Mouse (Mus musculus) adrenal gland, postnatal 14 days (tissue): ENCODE measurements at regions not wholly inside any gene's neighbourhood (a gene's known extent, or its start where the extent isn't known, plus 50 kb on each side); places are given as distances from the start of the nearest gene placed in this dataset.
"Not testable (repeated sequence)": the region's sequence is repeated elsewhere in the genome, so short reads cannot be mapped to it uniquely, and the experiment has no call there.

ENCODE experiments used
- DNase-seq: peaks from one replicate; pipeline ENCODE4 v3.0.0; 2021; ENCODE audit warnings: mixed read lengths

DNA sequence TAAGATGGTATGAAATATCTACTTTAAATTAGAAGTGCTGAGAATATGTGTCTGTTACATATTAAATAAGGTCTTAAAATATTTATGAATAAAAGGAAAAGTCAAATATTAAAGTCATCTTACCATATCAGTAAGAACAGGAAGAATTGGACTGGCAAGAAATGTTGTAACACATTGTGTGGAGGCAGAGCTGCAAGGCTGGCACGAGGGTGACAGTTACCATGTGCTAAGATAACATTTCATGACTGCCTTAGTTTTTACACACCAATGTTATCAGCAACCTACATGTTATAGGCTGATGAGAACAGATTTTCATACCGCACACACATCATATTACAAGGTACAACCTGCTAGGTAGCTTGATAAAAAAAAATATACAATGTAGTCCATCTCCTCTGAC is 746.2 kb upstream of the Intu start:
- DNase-seq = no peak

DNA sequence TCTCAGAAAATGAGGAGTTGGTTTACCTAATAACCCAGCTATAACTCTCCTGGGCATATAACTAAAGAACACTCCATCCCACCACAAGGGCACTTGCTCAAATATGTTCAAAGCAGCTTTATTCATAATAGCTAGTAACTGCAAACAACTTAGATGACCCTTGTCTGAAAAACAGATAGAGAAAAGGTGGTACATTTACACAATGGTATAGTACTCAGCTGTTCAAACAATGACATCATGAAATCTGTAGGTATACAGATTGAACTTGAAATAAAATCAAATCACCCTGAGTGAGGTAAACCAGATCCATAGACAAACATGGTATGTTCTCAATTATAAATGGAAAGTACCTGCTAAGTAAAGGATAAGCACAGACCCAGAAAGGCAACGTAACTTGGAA is 721.5 kb upstream of the Intu start:
- no peak for DNase-seq

DNA sequence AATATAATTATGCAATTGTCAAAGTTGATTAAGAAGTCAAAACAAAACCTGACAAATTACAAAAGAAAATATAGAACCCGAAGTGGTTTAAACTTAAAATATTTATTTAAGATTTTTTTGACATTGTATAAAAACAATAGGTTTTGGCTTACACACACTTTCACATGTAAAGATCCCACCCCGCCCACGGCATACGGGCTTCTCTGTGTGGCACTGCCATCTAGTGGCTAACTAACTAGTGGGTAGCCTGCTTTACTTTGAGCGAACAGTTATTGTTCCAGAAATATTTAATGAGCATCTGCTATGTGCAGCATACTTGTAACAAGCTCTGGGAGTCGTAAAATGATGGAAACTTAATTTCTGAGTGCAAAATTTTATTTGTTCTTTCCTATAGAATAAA is 716.3 kb upstream of the Intu start:
- DNase-seq = peak; percentile 69

DNA sequence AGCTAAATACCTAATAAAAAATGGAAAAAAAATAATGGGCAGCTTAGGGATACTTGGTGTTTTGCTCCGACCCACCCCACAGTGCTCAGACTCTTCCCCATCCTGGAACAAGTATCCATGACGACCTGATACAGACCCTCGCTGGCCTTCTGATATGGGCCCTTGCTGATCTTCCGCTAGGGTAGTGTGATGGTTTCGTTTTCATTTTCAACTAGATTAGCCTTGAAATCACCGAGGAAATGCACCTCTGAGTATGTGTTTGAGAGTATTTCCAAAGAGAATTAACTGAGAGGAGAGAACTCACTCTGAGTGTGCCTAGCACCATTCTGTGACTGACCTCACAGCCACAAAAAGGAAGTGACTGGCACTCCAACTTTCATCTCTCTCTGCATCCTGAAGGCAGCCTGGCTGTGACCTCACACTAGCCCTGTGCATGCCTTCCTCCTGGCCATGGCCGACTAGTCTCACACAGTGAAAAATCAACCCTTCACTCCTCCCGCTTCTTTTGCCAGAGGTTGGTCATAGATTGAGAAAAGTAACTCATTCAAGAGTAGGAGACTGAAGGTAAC is 700.5 kb upstream of the Intu start:
- no peak for DNase-seq

DNA sequence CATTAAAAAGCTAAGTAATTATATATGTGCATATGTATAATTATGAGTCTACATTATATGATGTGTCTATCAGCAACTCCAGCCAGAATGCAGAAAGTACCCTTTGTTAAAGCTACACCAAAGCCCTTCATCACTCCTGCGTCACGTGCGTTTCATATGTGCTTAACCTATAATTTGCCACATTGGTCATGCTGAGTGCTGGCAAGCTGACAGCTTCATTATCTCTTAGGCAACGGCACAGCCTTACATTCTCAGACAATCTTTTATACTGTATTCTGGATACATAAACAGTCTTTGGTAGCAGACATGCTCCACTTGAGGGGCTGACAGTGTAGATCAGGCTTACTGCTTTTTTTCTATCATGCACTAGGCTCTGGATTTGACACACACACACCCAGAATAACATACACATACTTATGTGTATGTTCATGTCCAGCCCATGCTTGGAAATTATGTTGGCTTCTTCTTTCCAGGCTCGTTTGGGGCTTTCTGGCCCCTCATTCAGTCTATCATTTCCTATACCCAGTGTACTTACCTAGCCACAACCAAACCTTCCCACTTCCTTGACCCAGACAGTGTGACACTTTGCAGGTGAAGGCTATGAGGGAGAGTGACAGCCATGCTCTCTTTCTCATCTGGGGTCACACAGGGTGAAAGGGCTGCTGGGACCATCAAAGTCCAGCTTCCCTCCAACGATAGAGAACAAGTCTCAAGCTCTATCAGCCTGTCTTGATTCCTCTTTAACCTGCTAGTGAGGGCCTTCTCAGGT is 692.5 kb upstream of the Intu start:
- DNase-seq = no peak

DNA sequence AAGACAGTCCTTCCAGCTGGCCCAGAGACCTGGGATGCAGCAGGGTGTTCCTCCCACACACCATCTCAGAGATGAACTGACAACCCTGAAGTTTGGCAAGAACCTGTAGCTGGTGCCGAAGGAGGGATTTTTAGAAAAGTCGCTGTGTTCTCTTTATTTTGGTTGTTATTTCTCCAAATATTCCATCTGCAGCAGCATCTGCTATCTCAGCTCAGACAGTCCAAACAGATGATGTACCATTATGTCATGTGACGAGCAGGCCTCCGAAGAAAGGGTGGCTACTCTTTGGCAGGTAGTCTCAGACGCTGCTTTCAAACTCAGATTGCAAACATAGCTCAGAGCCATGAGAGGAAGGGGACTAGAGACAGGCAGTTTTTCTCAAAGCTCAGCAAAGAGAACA is 690.1 kb upstream of the Intu start:
- no peak for DNase-seq

DNA sequence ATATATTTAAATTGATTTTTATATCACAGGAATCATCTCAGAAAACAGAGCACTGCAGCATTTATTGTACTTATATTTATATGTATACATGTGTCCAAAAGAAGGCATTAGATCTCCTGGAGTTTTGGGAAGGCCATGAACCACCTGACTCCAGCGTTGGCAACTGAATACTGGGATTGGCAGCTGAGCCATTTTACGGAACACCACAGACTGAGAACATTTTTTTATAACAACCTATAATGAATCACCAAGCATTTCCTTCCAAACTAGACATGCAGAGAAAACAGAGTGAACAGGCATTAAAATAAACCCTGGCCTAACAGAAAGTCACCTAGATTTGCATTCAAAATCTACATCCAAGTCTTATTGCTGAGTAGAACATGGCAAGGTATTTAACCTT is 686.0 kb upstream of the Intu start:
- no peak for DNase-seq

DNA sequence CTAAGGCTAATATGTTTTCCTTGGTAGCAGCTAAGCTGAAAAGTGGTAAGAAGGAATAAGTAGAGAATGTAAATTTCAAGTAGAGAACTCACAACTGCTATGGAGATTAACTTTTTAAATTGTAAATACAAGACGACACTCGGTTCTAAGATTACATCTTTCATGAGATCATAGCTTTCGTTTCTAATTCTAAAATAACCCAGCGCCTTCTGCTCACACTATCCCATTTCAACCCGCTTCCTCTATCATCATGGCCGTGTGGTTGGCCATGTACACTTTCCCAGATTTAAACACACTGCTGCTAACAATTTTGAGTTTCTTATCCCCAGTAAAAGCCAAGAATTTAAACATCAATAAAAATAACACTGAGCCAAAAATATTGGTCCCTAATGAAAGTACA is 682.3 kb upstream of the Intu start:
- DNase-seq = no peak

DNA sequence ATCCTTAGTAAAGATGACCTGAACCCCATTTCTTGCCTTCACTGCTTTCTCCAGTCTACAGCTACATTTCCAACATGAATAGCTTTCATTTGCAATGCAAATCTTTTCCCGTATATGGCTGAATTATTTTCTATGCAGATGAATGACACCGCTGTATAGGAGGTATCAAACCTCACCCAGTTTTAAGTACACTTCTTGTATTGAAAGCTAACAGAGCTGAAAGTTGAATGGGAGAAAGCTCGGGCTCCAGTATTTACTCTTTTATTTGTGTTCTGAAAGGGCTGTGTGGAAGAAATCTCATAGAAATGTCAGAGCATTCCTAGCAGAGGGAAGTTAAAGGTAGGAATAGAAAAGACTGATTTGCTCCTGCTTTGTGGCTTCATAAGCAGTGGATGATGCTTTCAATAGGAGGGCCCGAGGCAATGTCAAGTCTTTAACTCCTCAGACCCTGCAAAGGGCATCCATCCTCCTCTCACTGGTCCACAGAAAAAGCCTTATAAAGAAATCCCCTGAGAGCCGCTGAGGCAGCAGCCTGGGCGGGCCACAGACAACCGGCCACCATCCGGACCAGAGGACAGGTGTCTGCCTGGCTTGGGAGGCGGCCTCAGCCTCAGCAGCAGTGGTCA is 673.8 kb upstream of the Intu start:
- no peak for DNase-seq

DNA sequence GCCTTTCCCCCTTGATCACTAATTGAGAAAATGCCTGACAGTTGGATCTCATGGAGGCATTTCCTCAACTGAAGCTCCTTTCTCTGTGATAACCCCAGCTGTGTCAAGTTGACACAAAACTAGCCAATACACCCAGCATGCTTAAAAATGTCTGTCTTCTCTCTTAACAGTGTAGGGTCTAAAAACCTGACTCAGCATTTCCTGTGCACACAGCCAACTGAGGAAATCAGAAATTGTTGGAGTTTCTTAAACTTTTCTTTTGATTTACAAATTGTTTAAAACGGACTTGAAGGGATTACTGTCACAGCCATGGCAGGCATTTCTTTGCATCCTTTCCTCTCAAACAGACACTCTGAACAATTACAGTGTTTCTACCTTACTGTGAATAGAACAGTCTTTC is 655.0 kb upstream of the Intu start:
- not testable (repeated sequence) for DNase-seq

DNA sequence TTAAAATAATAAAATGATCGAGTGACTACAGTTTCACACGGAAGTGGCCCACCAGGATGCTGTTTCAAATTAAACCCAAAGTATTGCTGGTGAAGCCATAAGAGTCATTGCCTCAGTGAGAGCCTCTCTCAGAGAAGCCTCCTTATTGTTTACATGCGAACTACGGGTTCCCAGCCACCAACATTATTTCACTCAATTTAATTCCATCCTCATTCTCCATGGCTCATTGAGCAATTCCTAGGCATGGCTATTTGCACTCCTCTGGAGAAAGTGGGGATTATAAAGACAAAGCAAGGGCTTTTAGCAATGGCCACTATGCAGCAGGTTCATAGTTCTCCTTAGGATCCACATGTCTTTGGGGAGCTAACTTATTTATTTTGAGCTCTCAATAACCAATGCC is 646.7 kb upstream of the Intu start:
- no peak for DNase-seq

DNA sequence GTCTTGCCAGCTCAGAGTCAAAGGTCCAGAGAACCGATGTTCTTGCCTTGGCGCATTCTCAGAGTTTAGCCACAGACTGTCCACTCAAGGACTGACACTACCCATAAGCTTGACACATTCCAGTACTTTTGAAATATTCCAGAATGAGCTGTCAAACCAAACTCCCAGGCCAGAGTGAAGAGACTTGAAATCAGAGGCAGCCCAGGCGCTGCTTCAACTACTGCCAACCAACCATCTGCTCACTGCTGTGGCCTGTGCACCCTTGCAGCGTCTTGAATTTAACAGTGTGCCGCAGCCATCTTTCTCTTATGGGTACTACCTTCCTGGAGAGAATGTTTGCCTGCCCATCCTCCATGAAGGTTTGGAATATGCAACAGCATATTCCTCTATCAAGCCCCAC is 642.7 kb upstream of the Intu start:
- no peak for DNase-seq

DNA sequence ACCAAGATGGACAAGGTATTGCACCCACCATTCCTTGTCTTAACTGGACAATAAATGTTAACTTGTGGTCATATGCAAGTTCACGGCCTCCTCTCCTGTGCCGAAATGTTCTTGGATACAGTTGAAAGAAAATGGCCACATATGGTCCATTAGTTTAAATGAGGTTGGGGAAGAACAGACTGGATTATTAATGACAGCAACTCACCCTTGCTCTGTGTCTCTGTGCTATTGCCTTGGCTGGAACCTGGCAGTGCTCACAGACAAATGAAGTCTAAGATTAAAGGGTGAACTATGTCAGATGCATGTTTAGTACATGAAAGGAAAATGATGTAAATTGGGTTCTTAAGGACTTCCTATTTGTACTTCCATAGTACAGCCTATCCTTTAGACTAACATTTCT is 641.9 kb upstream of the Intu start:
- DNase-seq = no peak

DNA sequence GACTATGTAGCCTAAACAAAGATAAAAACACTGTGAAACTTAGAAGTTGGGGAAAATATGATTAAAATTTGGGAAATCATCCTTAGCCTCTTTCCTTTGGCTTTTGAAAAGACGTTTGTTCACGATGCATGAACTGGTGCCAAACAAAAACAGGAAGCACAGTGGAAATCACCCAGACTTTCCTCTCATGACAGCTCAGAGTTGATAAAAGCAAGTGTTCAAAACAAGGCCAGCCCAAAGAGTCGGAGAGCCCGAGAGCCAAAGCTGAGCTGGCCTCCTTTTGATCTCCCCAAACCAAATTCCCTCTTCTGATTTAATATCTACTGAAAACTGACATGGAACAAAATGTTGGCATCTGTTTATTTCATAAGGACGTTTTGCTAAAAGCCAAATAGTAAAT is 632.1 kb upstream of the Intu start:
- DNase-seq = peak; percentile 24

DNA sequence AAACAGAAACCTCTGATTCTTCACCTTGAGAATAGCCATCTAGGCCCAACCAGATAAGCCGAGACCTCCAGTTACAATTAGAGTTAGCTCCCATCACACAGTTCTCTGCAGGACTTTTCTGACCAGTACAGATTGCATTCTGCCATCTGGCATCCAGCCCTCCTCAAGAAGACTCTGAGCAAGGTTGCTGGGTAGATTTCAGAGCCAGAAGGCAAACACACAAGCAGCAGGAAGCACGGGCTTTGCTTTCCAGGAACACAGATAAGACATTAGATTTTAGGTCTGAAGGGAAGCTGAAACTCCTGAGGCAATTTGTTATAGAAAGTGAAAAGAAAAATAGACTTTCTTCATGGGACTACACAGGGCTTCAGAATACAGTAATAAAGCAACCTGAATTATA is 630.9 kb upstream of the Intu start:
- no peak for DNase-seq

DNA sequence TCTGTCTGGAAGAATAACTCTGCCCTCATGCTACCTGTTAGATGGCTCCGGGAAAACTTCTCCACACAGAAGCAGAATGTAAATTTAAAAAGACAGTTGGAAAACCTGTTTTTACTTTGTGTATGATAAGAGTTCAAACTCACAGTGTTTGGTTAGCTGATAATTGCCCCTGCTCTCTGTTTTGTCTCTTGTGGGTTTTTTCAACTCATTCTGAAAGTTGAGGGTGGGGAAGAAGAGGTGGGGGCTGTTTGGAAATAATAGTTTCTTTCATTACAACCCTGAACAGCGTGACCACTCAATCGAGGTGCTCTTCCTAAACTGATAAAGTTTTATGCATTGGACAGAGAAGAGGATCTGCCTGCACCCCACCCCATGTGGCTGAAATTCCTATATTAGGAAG is 626.7 kb upstream of the Intu start:
- DNase-seq = no peak

DNA sequence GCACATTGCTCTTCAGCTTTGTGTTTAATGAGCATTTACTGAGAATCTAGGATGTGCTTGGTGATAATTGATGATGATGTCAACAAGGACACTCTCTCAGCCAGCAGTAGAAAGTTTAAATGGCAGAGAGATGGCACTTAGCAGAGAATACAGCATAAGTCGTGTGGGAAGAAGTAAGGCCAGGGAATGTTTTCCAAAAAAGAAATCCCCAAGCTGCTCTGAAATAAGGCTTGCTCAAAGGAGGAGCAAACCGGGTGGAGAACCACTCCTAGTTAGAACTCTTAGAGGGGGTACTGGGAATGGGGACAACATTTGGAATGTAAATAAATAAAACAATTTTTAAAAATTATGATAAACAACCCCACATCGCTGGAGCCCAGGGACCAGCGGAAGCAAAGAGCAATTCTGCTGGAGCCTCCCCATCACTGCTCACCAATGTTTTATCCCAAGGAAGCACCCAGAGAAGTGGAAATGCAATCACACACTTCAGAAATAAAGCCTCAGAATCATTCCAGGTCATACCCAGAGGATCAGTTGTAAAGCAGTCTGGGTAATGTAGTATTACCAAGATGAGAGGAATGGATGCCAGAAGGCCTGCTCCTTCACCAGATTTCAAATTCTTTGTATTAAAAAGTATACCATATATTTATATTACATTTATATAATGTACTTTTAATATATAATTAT is 622.3 kb upstream of the Intu start:
- DNase-seq = no peak

DNA sequence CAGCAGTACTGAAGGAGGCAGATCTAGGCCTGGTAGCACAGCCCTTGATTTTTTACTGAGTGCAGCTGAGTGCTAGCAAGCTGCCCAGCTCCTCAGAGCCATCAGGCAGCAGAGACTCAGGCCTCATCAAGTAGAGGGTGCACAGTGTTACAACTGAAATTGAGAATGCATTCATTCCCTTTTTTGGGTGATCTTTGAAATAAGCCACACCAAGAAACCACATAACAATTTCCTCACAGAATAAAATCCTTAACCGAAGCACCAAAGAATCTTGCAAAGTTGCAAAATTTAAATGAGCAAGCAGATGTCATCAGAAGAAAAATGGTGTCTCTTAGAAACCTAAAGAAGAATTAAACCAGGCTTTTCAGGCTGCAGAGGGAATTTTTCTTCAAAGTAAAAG is 621.4 kb upstream of the Intu start:
- no peak for DNase-seq

DNA sequence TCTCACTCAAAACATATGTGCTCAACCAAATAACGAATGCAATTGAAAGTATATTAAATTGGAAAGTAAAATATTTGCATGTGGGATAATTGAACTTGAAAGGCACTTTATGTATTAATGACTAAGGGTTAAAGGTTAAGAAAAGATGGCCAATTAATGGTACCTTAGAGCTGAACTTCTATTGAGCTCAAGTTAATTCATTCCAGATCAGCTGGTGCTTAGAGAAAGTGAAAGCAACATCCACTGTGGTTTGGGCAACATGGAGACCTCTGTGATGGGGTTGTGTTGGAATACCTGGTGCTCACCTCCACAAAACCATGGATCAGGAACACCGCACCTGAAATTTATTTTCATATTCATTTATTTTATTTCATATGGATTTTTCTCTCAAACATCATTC is 612.5 kb upstream of the Intu start:
- no peak for DNase-seq

DNA sequence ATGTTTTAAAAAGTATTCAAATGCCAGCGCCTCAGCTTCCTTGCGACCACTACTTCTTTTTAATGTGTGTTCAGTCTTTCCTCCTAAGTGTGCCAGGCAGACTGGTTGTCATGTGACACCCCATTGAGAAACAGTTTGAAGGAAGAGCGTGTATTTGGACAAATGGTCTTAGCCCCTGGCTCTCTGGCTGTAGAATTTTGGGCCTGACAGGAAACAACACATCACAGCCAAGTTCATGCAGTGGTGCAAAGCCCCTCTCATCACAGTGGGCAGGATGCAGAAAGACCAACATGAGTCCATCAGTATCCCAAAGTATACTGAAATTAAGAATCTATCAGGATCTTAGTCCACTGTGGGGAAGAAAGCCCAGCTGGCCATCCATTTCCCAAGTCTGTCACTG is 605.6 kb upstream of the Intu start:
- no peak for DNase-seq

DNA sequence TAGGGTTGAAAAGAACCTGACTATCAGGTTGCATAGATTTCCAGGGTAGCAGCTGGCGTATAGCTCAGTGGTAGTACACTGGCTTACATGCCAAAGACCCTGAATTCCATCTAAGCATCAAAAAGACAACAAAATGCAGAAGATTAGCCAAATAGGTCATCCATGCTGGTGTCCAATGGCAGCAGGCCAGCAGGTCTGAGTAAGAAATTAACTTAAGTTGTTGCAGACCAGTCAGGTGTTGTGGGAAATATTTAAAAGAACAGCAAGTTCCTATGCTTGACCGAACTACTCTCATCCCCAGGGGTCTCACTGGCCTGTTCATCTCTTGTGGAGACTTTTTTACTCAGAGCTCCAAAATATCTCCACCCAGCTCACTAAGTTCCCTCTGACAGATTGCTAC is 602.7 kb upstream of the Intu start:
- DNase-seq = no peak

DNA sequence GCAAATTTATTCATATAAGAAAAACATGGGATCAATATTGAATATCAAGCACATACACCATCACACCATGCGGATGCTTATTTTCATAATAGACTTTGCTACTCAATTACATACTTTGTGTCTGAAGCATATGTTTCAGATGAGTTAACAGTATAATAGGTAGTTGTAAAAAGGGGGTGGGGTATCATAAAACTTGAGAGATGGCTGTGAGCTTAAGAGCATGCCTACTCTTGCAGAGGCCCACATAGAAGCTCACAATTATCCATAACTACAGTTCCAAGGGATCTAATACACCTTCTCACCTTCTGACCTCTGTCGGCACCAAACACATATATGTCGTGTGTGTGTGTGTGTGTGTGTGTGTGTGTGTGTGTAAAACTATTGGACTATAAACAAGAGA is 597.7 kb upstream of the Intu start:
- no peak for DNase-seq

DNA sequence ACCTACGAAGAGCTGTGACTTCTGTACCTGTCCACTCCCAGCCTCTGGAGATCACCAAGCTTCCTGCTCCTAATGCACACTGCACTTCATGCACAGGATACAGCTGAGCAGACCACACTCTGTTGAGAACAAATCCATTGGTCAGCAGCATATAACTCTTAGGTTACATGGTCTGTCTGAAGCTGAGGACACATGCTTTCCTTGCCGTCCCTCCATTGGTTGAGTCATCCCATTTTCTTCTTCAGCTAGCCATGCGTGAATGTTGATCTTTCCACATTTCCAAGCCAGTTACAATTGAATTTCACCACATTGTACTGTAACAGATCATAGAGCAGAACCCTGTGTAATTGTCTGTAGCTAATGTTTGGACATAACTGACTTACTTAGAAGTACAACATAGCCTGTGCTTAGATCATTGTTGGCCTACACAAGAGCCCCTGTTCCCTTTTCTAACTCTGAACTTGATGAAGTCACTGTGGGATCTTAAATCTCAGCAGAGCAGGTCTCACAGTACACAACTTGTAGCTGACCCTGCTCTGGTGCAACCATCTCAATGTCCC is 593.3 kb upstream of the Intu start:
- DNase-seq = peak; percentile 11
